Mouse (Mus musculus) cerebellum, postnatal 25 days (tissue): ENCODE measurements around the gene Shc3.

ENCODE experiments used
- DNase-seq, 2 experiments: peaks; one replicate each; pipeline ENCODE4 v3.0.0; 2021; ENCODE audit warnings: mixed read lengths in 2 of 2

Shc3 gene

GRCm38 (mm10) chr13:51568911-51569684 is at the start of gene Shc3:
Gene Shc3, minus strand, starts transcription at chr13:51569419.
- DNase-seq, result peak; percentile 70 to 86

GRCm38 (mm10) chr13:51618602-51619001 is 49.4 kb upstream of the Shc3 start:
- no peak for DNase-seq

GRCm38 (mm10) chr13:51617861-51618260 is 48.6 kb upstream of the Shc3 start:
- DNase-seq, result peak; percentile 57 to 79

GRCm38 (mm10) chr13:51617306-51617705 is 48.1 kb upstream of the Shc3 start:
- no peak for DNase-seq

GRCm38 (mm10) chr13:51616417-51617044 is 47.3 kb upstream of the Shc3 start:
- peak; percentile 13 to 41 for DNase-seq

- no peak for DNase-seq
Observed at GRCm38 (mm10) chr13:51615815-51616214, 46.6 kb upstream of the Shc3 start.

GRCm38 (mm10) chr13:51611500-51611899 is 42.3 kb upstream of the Shc3 start:
- DNase-seq, result no peak

- peak in 1 of 2 experiments; percentile 15 for DNase-seq
Observed at GRCm38 (mm10) chr13:51611060-51611459, 41.8 kb upstream of the Shc3 start.

GRCm38 (mm10) chr13:51609231-51609630 is 40.0 kb upstream of the Shc3 start:
- DNase-seq, result no peak

GRCm38 (mm10) chr13:51603894-51604244 is 34.6 kb upstream of the Shc3 start:
- peak; percentile 30 to 45 for DNase-seq

- DNase-seq, result peak; percentile 25 to 53
Observed at GRCm38 (mm10) chr13:51603221-51603893, 34.1 kb upstream of the Shc3 start.

- no peak for DNase-seq
Observed at GRCm38 (mm10) chr13:51602764-51603163, 33.5 kb upstream of the Shc3 start.

GRCm38 (mm10) chr13:51600169-51600568 is 30.9 kb upstream of the Shc3 start:
- no peak for DNase-seq

- DNase-seq, result no peak
Observed at GRCm38 (mm10) chr13:51598063-51598462, 28.8 kb upstream of the Shc3 start.

GRCm38 (mm10) chr13:51595404-51595803 is 26.2 kb upstream of the Shc3 start:
- DNase-seq, result no peak

GRCm38 (mm10) chr13:51594656-51595311 is 25.6 kb upstream of the Shc3 start:
- peak in 1 of 2 experiments; percentile 19 for DNase-seq

GRCm38 (mm10) chr13:51588005-51588404 is 18.8 kb upstream of the Shc3 start:
- no peak for DNase-seq

- DNase-seq, result no peak
Observed at GRCm38 (mm10) chr13:51582204-51582603, 13.0 kb upstream of the Shc3 start.

- DNase-seq, result no peak
Observed at GRCm38 (mm10) chr13:51580263-51581044, 11.2 kb upstream of the Shc3 start.

GRCm38 (mm10) chr13:51573849-51574248 is 4.6 kb upstream of the Shc3 start:
- DNase-seq, result no peak

GRCm38 (mm10) chr13:51570111-51570510 is 892 bp upstream of the Shc3 start:
- no peak for DNase-seq

GRCm38 (mm10) chr13:51569685-51570068 is 458 bp upstream of the Shc3 start:
- DNase-seq, result peak in 1 of 2 experiments; percentile 16
